Mouse (Mus musculus) heart, embryonic 11.5 days (tissue): Measurements from ENCODE around the gene Olfr1128. TPM values are rescaled to one million over a fixed set of nuclear protein-coding genes. Genes with fewer than 3 reads are reported as not detected.
A peak's percentile ranks its signal among the peaks of the same experiment; 100 is the strongest.
"Not testable (repeated sequence)": the region's sequence is repeated elsewhere in the genome, so short reads cannot be mapped to it uniquely, and the experiment has no call there.

ENCODE experiments used
- ATAC-seq: fragments of 200-750 bp; cut with Nextera tagmentation; replicated peaks from 2 replicates; pipeline ENCODE4 v1.8.0; 2017; ENCODE audit warnings: moderate library complexity; ENCODE audit not compliant: insufficient number of reproducible peaks, low FRiP score, low TSS enrichment
- H3K27ac ChIP-seq: fragments of 300-500 bp; sonication (generic); 2 replicates; pipeline ENCODE4 v1.5.1; 2014; ENCODE audit warnings: mild to moderate bottlenecking, low read depth, low read length
- H3K27me3 ChIP-seq: fragments of 300-500 bp; sonication (generic); 2 replicates; pipeline ENCODE4 v1.6.1; 2014; ENCODE audit warnings: mild to moderate bottlenecking, low read length, mixed read lengths; ENCODE audit not compliant: control insufficient read depth, insufficient read depth
- H3K36me3 ChIP-seq: fragments of 300-500 bp; sonication (generic); 2 replicates; pipeline ENCODE4 v1.6.1; 2014; ENCODE audit warnings: mild to moderate bottlenecking, low read length, moderate library complexity, mixed read lengths; ENCODE audit not compliant: control insufficient read depth, insufficient read depth
- H3K4me1 ChIP-seq: fragments of 300-500 bp; sonication (generic); 2 replicates; pipeline ENCODE4 v1.6.1; 2014; ENCODE audit warnings: low read length; ENCODE audit not compliant: control insufficient read depth, insufficient read depth
- H3K4me2 ChIP-seq: fragments of 300-500 bp; sonication (generic); 2 replicates; pipeline ENCODE4 v1.6.1; 2014; ENCODE audit warnings: mild to moderate bottlenecking, moderate library complexity
- H3K4me3 ChIP-seq: fragments of 300-500 bp; sonication (generic); 2 replicates; pipeline ENCODE4 v1.5.1; 2014; ENCODE audit warnings: low read depth, low read length
- H3K9ac ChIP-seq: fragments of 300-500 bp; sonication (generic); 2 replicates; pipeline ENCODE4 v1.6.1; 2014; ENCODE audit warnings: mild to moderate bottlenecking, low read depth, low read length, moderate library complexity
- H3K9me3 ChIP-seq: fragments of 300-500 bp; sonication (generic); replicated peaks from 2 replicates; pipeline ENCODE4 v1.6.1; 2016; ENCODE audit warnings: low read length; ENCODE audit not compliant: control insufficient read depth
- WGBS: fragments of 180-500 bp; shearing (Covaris S2); extraction: QIAGEN DNeasy Blood & Tissue Kit; methylation state at CpG from one replicate; pipeline ENCODE4 v1.1.7; 2014; ENCODE audit not compliant: insufficient replicate concordance; 5-methylcytosine and 5-hydroxymethylcytosine counted together
- polyA plus RNA-seq: library from polyadenylated mRNA; unstranded; fragments of >200 nt; fragmentation: Nextera tagmentation; extraction: Ambion mirVana; gene quantifications from 2 replicates; pipeline ENCODE4 v1.2.1, GENCODE M21; 2014

The Olfr1128 gene
- not detected in 2 replicates for polyA plus RNA-seq

DNA sequence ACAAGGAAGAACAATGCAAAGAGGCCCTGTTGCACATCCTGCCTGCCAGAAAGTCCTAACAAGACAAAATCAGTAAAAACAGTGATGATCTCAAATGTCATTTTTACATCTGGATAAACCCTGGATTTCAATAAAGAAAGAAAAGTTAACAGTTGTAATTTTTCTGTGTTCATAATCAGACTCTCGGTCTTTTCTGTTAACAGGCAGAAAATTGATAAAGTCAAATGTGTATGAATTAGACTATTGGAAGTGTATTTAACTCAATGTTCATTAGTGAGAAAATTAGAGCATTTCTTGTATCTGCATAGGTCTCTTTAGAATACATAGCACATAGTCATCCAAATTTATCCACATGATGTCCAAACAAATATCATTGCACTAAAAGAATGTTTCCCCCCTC is at the start of gene Olfr1128:
TSS of gene Olfr1128 (minus strand) at position 101 of the 400 bp plus-strand sequence.
- no peak for ATAC-seq

DNA sequence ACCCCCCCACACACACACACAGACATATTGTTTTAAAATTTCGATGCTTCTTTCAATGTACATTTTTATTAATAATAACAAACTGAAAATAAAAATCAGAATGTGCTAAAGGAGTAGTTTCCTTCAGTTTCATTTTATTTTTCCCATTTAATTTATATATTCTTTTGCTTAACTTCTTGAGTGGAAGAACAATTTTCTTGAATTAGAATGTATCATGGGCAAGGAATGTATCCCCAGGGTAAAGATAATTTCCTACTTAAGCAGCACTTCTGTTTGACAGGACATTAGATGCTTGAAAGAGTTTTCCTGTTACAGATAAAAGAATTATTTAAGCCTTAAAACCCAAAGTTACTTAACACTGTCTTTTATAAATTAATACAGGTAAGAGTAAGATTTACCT is 28.3 kb upstream of the Olfr1128 start, which contains the start of gene Olfr1129:
TSS of gene Olfr1129 (plus strand) at position 301 of the 400 bp plus-strand sequence.
- H3K36me3 ChIP-seq, H3K4me2 ChIP-seq, H3K9me3 ChIP-seq, H3K27me3 ChIP-seq, H3K27ac ChIP-seq, H3K9ac ChIP-seq, ATAC-seq, H3K4me3 ChIP-seq, H3K4me1 ChIP-seq: not testable (repeated sequence)
- WGBS = 73% methylated on average over 1 of the region's 1 CpGs

More for the DNA sequence above, at the start of gene Olfr1128:
- H3K4me2 ChIP-seq = no peak within 1 kb of the TSS
- WGBS = 81% methylated on average over 1 of the region's 1 CpGs
- no peaks in the 10 kb centered on the region for H3K27me3 ChIP-seq
- no peaks in the 10 kb centered on the region for H3K4me1 ChIP-seq
- H3K36me3 ChIP-seq = no peaks in the 10 kb centered on the region
- H3K27ac ChIP-seq = no peak within 1 kb of the TSS
- H3K4me3 ChIP-seq = no peak within 1 kb of the TSS
- H3K9me3 ChIP-seq = no peaks in the 10 kb centered on the region
- no peak within 1 kb of the TSS for H3K9ac ChIP-seq

DNA sequence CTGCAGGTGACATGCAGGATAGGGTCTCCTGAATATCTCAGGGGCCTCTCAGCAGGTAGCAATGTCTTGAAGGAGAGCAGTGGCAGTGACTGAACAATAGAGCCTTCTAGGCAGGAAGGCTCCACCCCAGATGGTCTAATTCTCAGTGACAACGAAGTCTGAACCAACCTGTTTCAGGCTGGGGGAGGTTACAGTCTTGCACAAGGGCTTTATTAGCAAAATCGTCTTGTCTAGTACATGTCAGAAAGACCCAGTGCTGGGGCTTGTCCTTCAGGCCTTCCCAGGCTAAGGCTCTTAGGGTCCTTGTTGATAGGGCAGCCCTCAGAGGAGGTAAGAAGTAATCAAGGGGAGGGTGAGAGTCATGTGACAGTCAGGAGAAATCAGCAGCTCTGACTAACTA is 10.5 kb downstream of the Olfr1128 start:
- Histone ChIP-seq H3K27ac (no peak overlapping the region), H3K36me3 (no peaks in the 10 kb centered on the region), H3K9me3 (no peaks in the 10 kb centered on the region), H3K27me3 (no peaks in the 10 kb centered on the region), H3K4me3 (no peak overlapping the region), H3K9ac (no peak overlapping the region), H3K4me2 (no peak overlapping the region), H3K4me1 (no peaks in the 10 kb centered on the region)
- WGBS = 58% methylated on average over 2 of the region's 2 CpGs
- no peak for ATAC-seq

GRCm38 (mm10) chr2:87531496-87531895 is 13.8 kb downstream of the Olfr1128 start, which contains the start of gene Olfr153:
Olfr153 (plus strand) TSS chr2:87531796.
- H3K9me3 ChIP-seq = no peaks in the 10 kb centered on the region
- no peak for ATAC-seq
- no peaks in the 10 kb centered on the region for H3K4me1 ChIP-seq
- H3K27ac ChIP-seq = no peak within 1 kb of the TSS
- H3K36me3 ChIP-seq = no peaks in the 10 kb centered on the region
- no peak within 1 kb of the TSS for H3K4me2 ChIP-seq
- H3K4me3 ChIP-seq = no peak within 1 kb of the TSS
- no peak within 1 kb of the TSS for H3K9ac ChIP-seq
- no peaks in the 10 kb centered on the region for H3K27me3 ChIP-seq

DNA sequence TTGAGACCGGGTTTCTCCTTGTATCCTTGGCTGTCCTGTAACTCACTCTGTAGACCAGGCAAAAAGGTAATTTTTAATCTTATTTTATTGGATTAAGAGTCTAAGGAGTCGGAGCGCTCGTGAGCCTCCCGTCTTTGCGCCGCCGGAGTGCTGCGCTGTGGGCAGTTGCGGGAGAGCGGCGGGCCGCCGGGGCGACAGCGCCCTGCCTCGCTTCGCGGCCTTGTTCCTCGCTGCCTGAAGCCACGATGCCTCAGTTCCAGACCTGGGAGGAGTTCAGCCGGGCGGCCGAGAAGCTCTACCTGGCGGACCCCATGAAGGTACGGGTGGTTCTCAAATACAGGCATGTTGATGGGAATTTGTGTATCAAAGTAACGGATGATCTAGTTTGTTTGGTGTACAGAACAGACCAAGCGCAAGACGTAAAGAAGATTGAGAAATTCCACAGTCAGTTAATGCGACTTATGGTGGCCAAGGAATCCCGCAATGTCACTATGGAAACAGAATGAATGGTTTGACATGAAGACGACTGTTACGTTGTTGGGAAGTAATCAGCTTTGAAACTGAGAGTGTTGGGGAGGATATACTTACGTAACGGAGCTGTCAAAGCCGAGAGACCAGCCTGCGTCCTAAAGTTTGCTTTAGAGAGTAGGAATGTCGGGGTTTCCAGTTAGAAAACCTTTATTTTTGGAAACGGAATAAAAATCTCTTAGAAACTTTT is 19.3 kb downstream of the Olfr1128 start:
- not testable (repeated sequence) for ATAC-seq, H3K36me3 ChIP-seq, H3K4me3 ChIP-seq, H3K9ac ChIP-seq, H3K27me3 ChIP-seq, H3K4me1 ChIP-seq, H3K9me3 ChIP-seq, H3K27ac ChIP-seq
- peak overlapping the region; percentile 56 for H3K4me2 ChIP-seq
- 28% methylated on average over 38 of the region's 39 CpGs for WGBS

- H3K9ac ChIP-seq = no peak overlapping the region
- no peak overlapping the region for H3K27ac ChIP-seq
- H3K4me2 ChIP-seq = no peak overlapping the region
- ATAC-seq = no peak
- 75% methylated on average over 4 of the region's 4 CpGs for WGBS
- no peaks in the 10 kb centered on the region for H3K27me3 ChIP-seq
- no peaks in the 10 kb centered on the region for H3K4me1 ChIP-seq
- no peaks in the 10 kb centered on the region for H3K36me3 ChIP-seq
- no peak overlapping the region for H3K4me3 ChIP-seq
- H3K9me3 ChIP-seq = no peaks in the 10 kb centered on the region
These were observed 24.7 kb downstream of the Olfr1128 start for GRCm38 (mm10) chr2:87520651-87521050.

- ATAC-seq = no peak
- no peak overlapping the region for H3K27ac ChIP-seq
These were observed 28.8 kb downstream of the Olfr1128 start for GRCm38 (mm10) chr2:87516581-87516980.

GRCm38 (mm10) chr2:87515457-87516060 is 29.8 kb downstream of the Olfr1128 start:
- Histone ChIP-seq H3K4me1 (no peaks in the 10 kb centered on the region), H3K9me3 (no peaks in the 10 kb centered on the region), H3K27ac (no peak overlapping the region), H3K4me2 (no peak overlapping the region), H3K27me3 (no peaks in the 10 kb centered on the region), H3K9ac (no peak overlapping the region), H3K36me3 (no peaks in the 10 kb centered on the region), H3K4me3 (no peak overlapping the region)
- no peak for ATAC-seq
- 64% methylated on average over 7 of the region's 8 CpGs for WGBS

More at GRCm38 (mm10) chr2:87516581-87516980, 28.8 kb downstream of the Olfr1128 start:
- 76% methylated on average over 3 of the region's 3 CpGs for WGBS
- Histone ChIP-seq H3K9me3 (no peaks in the 10 kb centered on the region), H3K36me3 (no peaks in the 10 kb centered on the region), H3K4me2 (no peak overlapping the region), H3K27me3 (no peaks in the 10 kb centered on the region), H3K4me3 (no peak overlapping the region), H3K9ac (no peak overlapping the region), H3K4me1 (no peaks in the 10 kb centered on the region)

DNA sequence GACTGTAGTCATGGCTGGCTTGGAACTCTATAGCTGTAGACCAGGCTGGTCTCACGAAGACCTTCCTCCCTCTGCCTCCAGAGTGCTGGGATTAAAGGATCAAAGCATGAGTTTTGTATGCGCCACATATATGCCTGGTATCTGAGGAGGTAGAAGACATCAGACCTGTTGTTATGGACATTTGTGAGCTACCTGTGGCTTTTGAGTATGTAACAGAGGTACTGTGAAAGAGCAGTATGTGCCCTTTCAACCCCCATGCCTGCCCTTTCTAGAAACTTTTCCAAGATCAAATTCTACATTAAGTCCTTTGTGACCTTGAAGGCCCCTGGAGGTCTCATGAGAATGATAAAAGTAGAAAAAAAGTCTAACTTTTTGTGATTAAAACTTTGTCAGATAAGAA is 30.3 kb downstream of the Olfr1128 start:
- Histone ChIP-seq H3K4me3 (no peak overlapping the region), H3K4me2 (no peak overlapping the region), H3K9me3 (no peaks in the 10 kb centered on the region), H3K27ac (no peak overlapping the region), H3K4me1 (no peaks in the 10 kb centered on the region), H3K9ac (no peak overlapping the region), H3K27me3 (no peaks in the 10 kb centered on the region), H3K36me3 (no peaks in the 10 kb centered on the region)
- 89% methylated on average over 2 of the region's 2 CpGs for whole genome bisulfite sequencing
- no peak for ATAC-seq
